Mouse (Mus musculus) embryo, embryonic 10 days (tissue): ENCODE data around the gene Amigo2.
A peak's percentile ranks its signal among the peaks of the same experiment; 100 is the strongest.
"Not testable (repeated sequence)": the region's sequence is repeated elsewhere in the genome, so short reads cannot be mapped to it uniquely, and the experiment has no call there.

ENCODE experiments used
- DNase-seq: peaks from one replicate; pipeline ENCODE4 v3.0.0-alpha.2; 2015; ENCODE audit warnings: low spot score

Amigo2 gene

GRCm38 (mm10) chr15:97216843-97217242, 30.2 kb downstream of the Amigo2 start:
- no peak for DNase-seq

DNA sequence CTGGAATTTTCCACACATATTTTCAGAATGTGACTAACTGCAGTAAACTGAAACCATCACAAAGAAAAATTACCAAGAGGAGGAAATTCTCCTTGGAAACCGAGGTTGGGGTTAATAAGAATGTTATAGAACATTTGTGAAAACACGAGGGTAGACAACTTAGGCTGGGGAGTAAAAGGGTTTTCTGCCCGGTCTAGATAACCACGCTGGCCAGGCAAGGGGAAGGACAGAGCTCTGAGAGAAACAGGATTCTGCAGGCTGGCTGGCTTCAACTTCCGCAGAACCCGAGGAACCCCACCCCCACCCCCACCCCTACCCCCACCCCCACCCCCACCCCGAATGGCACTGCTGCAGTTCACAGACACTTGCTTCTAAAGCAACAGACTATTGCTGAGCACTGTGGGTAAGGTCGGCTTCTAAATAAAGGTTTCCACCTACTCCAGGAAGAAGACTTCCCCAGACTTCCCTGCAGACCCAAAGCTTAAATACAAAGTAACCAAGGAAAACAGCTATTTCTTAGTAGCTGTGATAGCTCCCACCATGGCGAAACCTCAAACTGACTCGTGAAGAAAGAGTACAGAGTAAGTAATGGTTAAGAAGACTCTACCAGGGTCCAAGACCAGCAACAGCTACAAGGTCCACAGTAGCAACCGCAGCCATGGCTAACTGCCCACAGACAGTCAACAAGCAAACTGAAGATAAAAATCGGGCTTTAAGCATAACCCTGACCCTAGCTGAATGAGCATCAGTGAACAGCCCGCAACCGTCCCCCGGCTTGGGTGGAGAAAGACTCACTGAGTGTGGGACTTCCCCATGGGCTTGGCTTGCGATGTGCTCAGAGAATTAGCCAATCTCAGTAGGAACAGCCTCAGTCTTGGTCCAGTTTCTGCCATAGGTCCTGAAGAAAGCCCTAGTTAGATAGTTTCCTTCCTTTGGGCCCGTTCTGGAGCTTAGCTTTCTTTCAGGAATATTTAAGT, 34.3 kb downstream of the Amigo2 start:
- no peak for DNase-seq

DNA sequence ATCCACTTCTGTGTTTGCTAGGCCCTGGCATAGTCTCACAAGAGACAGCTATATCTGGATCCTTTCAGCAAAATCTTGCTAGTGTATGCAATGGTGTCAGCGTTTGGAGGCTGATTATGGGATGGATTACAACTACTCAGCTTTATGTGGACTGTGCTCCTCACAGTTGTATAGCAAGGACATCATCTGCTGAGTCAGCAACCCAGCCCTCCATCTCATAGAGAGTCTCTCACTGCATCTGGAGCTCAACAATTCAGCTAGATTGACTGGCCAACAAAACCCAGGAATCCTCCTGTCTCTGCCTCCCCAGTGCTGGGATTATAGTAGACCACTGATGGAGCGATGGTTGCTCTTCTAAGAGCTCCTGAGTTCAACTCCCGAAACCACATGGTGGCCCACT, 37.3 kb downstream of the Amigo2 start:
- DNase-seq: not testable (repeated sequence)

DNA sequence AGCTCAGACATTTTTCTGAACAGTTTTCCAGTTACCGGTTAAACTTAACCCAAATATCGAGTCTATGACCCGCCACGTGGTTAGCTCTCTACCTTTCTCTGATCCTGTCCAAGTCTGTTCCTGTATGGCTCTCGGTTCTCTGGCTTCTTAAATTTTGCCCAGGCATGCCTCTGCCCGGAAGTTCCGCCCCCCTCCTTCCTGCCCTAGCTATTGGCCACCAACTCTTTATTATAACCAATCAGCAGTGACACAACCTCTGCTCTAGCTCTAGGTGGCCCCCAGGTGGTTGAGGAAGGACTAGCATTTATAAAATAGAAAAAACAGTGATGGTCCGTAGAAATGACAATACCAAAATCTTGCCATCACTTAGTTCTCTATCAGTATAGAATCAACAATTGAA, 40.6 kb downstream of the Amigo2 start:
- no peak for DNase-seq

GRCm38 (mm10) chr15:97205776-97206175, 41.3 kb downstream of the Amigo2 start:
- no peak for DNase-seq

GRCm38 (mm10) chr15:97204889-97205288, 42.2 kb downstream of the Amigo2 start:
- DNase-seq: no peak

DNA sequence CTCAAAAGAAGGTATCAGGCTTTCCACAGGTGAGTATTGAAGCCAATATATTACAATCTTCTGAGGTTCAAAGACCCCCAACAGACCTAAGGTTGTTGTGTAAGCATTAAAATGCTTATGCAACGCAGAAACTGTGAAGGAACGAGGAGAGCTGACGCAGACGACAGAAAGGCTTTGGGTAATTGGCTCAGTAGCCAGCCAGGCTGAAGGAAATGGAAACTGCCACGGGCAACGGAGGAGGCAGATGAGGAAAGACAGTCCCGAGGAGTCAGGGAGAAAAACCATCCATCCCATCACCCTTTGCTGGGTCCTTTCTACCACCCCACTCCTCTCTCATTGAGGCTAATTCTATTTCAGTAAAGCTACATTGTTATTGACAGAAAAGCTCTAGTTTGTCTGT, 50.4 kb downstream of the Amigo2 start:
- DNase-seq: no peak

DNA sequence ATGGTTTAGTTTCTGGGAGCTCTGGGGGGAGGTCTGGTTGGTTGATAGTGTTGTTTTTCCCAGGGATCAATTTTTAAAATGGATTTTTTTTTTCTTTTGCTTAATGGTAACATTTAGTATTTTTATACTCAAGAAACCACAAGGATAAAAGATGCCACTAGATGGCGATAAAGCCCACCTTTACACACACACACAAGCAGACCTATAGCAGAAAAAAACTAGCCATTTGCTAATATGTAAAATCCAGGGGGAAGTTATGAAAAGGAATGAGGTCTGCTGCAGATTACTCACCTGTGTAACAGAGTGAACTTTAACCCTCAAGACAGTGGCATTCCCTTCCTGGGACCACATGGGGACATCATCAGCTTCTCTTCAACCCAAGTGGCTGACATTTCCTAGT, 51.5 kb downstream of the Amigo2 start:
- DNase-seq: peak; percentile 77
